Mouse (Mus musculus): ENCODE results near the gene Acad11. TPM values are rescaled to one million over a fixed set of nuclear protein-coding genes. Genes with fewer than 3 reads are reported as not detected.

Acad11 gene
- polyA plus RNA-seq, 1 experiment from 2014 or later = 6.8 TPM

- Histone ChIP-seq H3K27ac (no peak overlapping the region), H3K4me3 (no peak overlapping the region), H3K4me1 (no peaks in the 10 kb centered on the region), H3K9me3 (no peaks in the 10 kb centered on the region), H3K27me3 (replicated peaks) (no peaks in the 10 kb centered on the region), H3K9ac (no peak overlapping the region), H3K4me2 (no peak overlapping the region), H3K36me3 (replicated peaks) (no peaks in the 10 kb centered on the region)
- no peak for ATAC-seq (replicated peaks)
- 95% methylated on average over 5 of the region's 5 CpGs for WGBS
These were observed 29.8 kb downstream of the Acad11 start for GRCm38 (mm10) chr9:104092945-104093344.

GRCm38 (mm10) chr9:104098256-104098655 is 35.1 kb downstream of the Acad11 start:
- no peak overlapping the region for H3K27ac ChIP-seq
- WGBS = 79% methylated on average over 5 of the region's 5 CpGs

GRCm38 (mm10) chr9:104099060-104099459 is 35.9 kb downstream of the Acad11 start:
- no peak overlapping the region for H3K27ac ChIP-seq
- no peak overlapping the region for H3K4me2 ChIP-seq
- no peak overlapping the region for H3K9ac ChIP-seq
- H3K9me3 ChIP-seq = no peaks in the 10 kb centered on the region
- WGBS = 92% methylated on average over 11 of the region's 11 CpGs
- no peaks in the 10 kb centered on the region for H3K36me3 ChIP-seq (replicated peaks)
- no peak overlapping the region for H3K4me3 ChIP-seq
- ATAC-seq (replicated peaks) = no peak
- no peaks in the 10 kb centered on the region for H3K27me3 ChIP-seq (replicated peaks)
- no peaks in the 10 kb centered on the region for H3K4me1 ChIP-seq

More at GRCm38 (mm10) chr9:104098256-104098655, 35.1 kb downstream of the Acad11 start:
- Histone ChIP-seq H3K4me3 (no peak overlapping the region), H3K27me3 (replicated peaks) (no peaks in the 10 kb centered on the region), H3K9ac (no peak overlapping the region), H3K4me2 (no peak overlapping the region), H3K36me3 (replicated peaks) (no peaks in the 10 kb centered on the region), H3K9me3 (no peaks in the 10 kb centered on the region), H3K4me1 (no peaks in the 10 kb centered on the region)
- no peak for ATAC-seq (replicated peaks)

- H3K4me1 ChIP-seq = no peaks in the 10 kb centered on the region
- no peak for ATAC-seq (replicated peaks)
These were observed 37.6 kb downstream of the Acad11 start for GRCm38 (mm10) chr9:104100822-104101221.

GRCm38 (mm10) chr9:104101458-104101857 is 38.3 kb downstream of the Acad11 start:
- WGBS = 32% methylated on average over 3 of the region's 3 CpGs
- Histone ChIP-seq H3K4me2 (no peak overlapping the region), H3K4me3 (no peak overlapping the region), H3K36me3 (replicated peaks) (no peaks in the 10 kb centered on the region), H3K9ac (no peak overlapping the region), H3K4me1 (no peaks in the 10 kb centered on the region), H3K9me3 (no peaks in the 10 kb centered on the region), H3K27me3 (replicated peaks) (no peaks in the 10 kb centered on the region), H3K27ac (no peak overlapping the region)
- no peak for ATAC-seq (replicated peaks)

More at GRCm38 (mm10) chr9:104100822-104101221, 37.6 kb downstream of the Acad11 start:
- Histone ChIP-seq H3K27me3 (replicated peaks) (no peaks in the 10 kb centered on the region), H3K4me2 (no peak overlapping the region), H3K9me3 (no peaks in the 10 kb centered on the region), H3K36me3 (replicated peaks) (no peaks in the 10 kb centered on the region), H3K4me3 (no peak overlapping the region), H3K9ac (no peak overlapping the region), H3K27ac (no peak overlapping the region)
- WGBS = 53% methylated on average over 7 of the region's 7 CpGs

GRCm38 (mm10) chr9:104102301-104102700 is 39.1 kb downstream of the Acad11 start:
- Histone ChIP-seq H3K27me3 (replicated peaks) (no peaks in the 10 kb centered on the region), H3K4me2 (no peak overlapping the region), H3K27ac (no peak overlapping the region), H3K36me3 (replicated peaks) (no peaks in the 10 kb centered on the region), H3K9ac (no peak overlapping the region), H3K9me3 (no peaks in the 10 kb centered on the region), H3K4me1 (no peaks in the 10 kb centered on the region), H3K4me3 (no peak overlapping the region)
- 47% methylated on average over 6 of the region's 6 CpGs for WGBS
- no peak for ATAC-seq (replicated peaks)

GRCm38 (mm10) chr9:104102901-104103300 is 39.7 kb downstream of the Acad11 start:
- ATAC-seq (replicated peaks) = no peak
- 19% methylated on average over 2 of the region's 2 CpGs for WGBS

GRCm38 (mm10) chr9:104104986-104105385 is 41.8 kb downstream of the Acad11 start:
- H3K4me1 ChIP-seq = no peaks in the 10 kb centered on the region
- no peak overlapping the region for H3K27ac ChIP-seq
- no peak overlapping the region for H3K4me3 ChIP-seq
- no peaks in the 10 kb centered on the region for H3K27me3 ChIP-seq (replicated peaks)
- H3K9ac ChIP-seq = no peak overlapping the region
- WGBS = 86% methylated on average over 2 of the region's 2 CpGs
- no peaks in the 10 kb centered on the region for H3K36me3 ChIP-seq (replicated peaks)
- H3K9me3 ChIP-seq = no peaks in the 10 kb centered on the region
- no peak overlapping the region for H3K4me2 ChIP-seq
- no peak for ATAC-seq (replicated peaks)

More at GRCm38 (mm10) chr9:104102901-104103300, 39.7 kb downstream of the Acad11 start:
- Histone ChIP-seq H3K9me3 (no peaks in the 10 kb centered on the region), H3K27me3 (replicated peaks) (no peaks in the 10 kb centered on the region), H3K4me1 (no peaks in the 10 kb centered on the region), H3K4me3 (no peak overlapping the region), H3K9ac (no peak overlapping the region), H3K36me3 (replicated peaks) (no peaks in the 10 kb centered on the region), H3K4me2 (no peak overlapping the region), H3K27ac (no peak overlapping the region)

- no peaks in the 10 kb centered on the region for H3K4me1 ChIP-seq
- ATAC-seq (replicated peaks) = no peak
- no peak overlapping the region for H3K27ac ChIP-seq
- H3K36me3 ChIP-seq (replicated peaks) = no peaks in the 10 kb centered on the region
- H3K4me2 ChIP-seq = no peak overlapping the region
- H3K9me3 ChIP-seq = peaks cover 1% of the 10 kb centered on the region; the same call in 1 of the 2 replicates
- no peak overlapping the region for H3K9ac ChIP-seq
- 87% methylated on average over 9 of the region's 9 CpGs for WGBS
- no peak overlapping the region for H3K4me3 ChIP-seq
- H3K27me3 ChIP-seq (replicated peaks) = no peaks in the 10 kb centered on the region
These were observed 43.8 kb downstream of the Acad11 start for GRCm38 (mm10) chr9:104106930-104107329.

GRCm38 (mm10) chr9:104107482-104107881 is 44.3 kb downstream of the Acad11 start:
- WGBS = 80% methylated on average over 6 of the region's 6 CpGs
- Histone ChIP-seq H3K9ac (no peak overlapping the region), H3K4me2 (no peak overlapping the region), H3K36me3 (replicated peaks) (no peaks in the 10 kb centered on the region), H3K27me3 (replicated peaks) (no peaks in the 10 kb centered on the region), H3K27ac (no peak overlapping the region), H3K4me1 (no peaks in the 10 kb centered on the region), H3K4me3 (no peak overlapping the region), H3K9me3 (peaks cover 3% of the 10 kb centered on the region; the same call in 1 of the 2 replicates)
- ATAC-seq (replicated peaks) = no peak

GRCm38 (mm10) chr9:104108571-104109143 is 45.5 kb downstream of the Acad11 start:
- Histone ChIP-seq H3K27ac (no peak overlapping the region), H3K9me3 (peaks cover 3% of the 10 kb centered on the region; the same call in 1 of the 2 replicates)
- WGBS = 68% methylated on average over 2 of the region's 2 CpGs

GRCm38 (mm10) chr9:104109151-104109550 is 46.0 kb downstream of the Acad11 start:
- 84% methylated on average over 5 of the region's 5 CpGs for WGBS
- H3K4me3 ChIP-seq = no peak overlapping the region
- no peak overlapping the region for H3K9ac ChIP-seq
- H3K4me1 ChIP-seq = no peaks in the 10 kb centered on the region
- ATAC-seq (replicated peaks) = no peak
- no peaks in the 10 kb centered on the region for H3K36me3 ChIP-seq (replicated peaks)
- peaks cover 3% of the 10 kb centered on the region; the same call in 1 of the 2 replicates for H3K9me3 ChIP-seq
- H3K4me2 ChIP-seq = no peak overlapping the region
- no peak overlapping the region for H3K27ac ChIP-seq
- H3K27me3 ChIP-seq (replicated peaks) = no peaks in the 10 kb centered on the region

More at GRCm38 (mm10) chr9:104108571-104109143, 45.5 kb downstream of the Acad11 start:
- H3K36me3 ChIP-seq (replicated peaks) = no peaks in the 10 kb centered on the region
- no peak overlapping the region for H3K4me3 ChIP-seq
- no peak overlapping the region for H3K4me2 ChIP-seq
- no peak overlapping the region for H3K9ac ChIP-seq
- ATAC-seq (replicated peaks) = no peak
- H3K4me1 ChIP-seq = no peaks in the 10 kb centered on the region
- no peaks in the 10 kb centered on the region for H3K27me3 ChIP-seq (replicated peaks)

GRCm38 (mm10) chr9:104123101-104123500 is 59.9 kb downstream of the Acad11 start:
- H3K9ac ChIP-seq = no peak overlapping the region
- H3K36me3 ChIP-seq (replicated peaks) = no peaks in the 10 kb centered on the region
- no peak overlapping the region for H3K4me2 ChIP-seq
- no peak overlapping the region for H3K4me3 ChIP-seq
- H3K9me3 ChIP-seq = no peaks in the 10 kb centered on the region
- H3K27ac ChIP-seq = no peak overlapping the region
- H3K27me3 ChIP-seq (replicated peaks) = no peaks in the 10 kb centered on the region
- no peak for ATAC-seq (replicated peaks)
- WGBS = 79% methylated on average over 5 of the region's 5 CpGs
- H3K4me1 ChIP-seq = peaks cover 5% of the 10 kb centered on the region; the same call in 1 of the 2 replicates
